Mouse (Mus musculus): ENCODE data around the gene Tlk1. TPM values are rescaled to one million over a fixed set of nuclear protein-coding genes. Genes with fewer than 3 reads are reported as not detected.

Tlk1 gene
- polyA plus RNA-seq (2012; rRNA removed) = 1.1 and 1.7 TPM in 2 replicates

GRCm38 (mm10) chr2:70825371-70826051, at the start of gene Tlk1:
Gene Tlk1, minus strand, starts transcription at chr2:70825728.

Other genes starting within 250 kb of the Tlk1 start
- gene Gorasp2, start 164.2 kb downstream of the Tlk1 start, polyA plus RNA-seq (2012; rRNA removed) = 90.0 and 99.1 TPM in 2 replicates
- 0.45 and 1.5 TPM in 2 replicates for gene Gm26558, start 163.6 kb downstream of the Tlk1 start, polyA plus RNA-seq (2012; rRNA removed)
- 1.2 and 1.7 TPM in 2 replicates for gene Dcaf17, start 229.6 kb upstream of the Tlk1 start, polyA plus RNA-seq (2012; rRNA removed)
- gene Mettl8, start 229.9 kb upstream of the Tlk1 start, polyA plus RNA-seq (2012; rRNA removed) = 0.90 and 1.4 TPM in 2 replicates

Data from stomach, adult 2 months (tissue).